Mouse (Mus musculus) midbrain, postnatal 0 days (tissue): ENCODE results near the gene Tm6sf1. TPM values are rescaled to one million over a fixed set of nuclear protein-coding genes. Genes with fewer than 3 reads are reported as not detected.
A peak's percentile ranks its signal among the peaks of the same experiment; 100 is the strongest.

ENCODE experiments used
- ATAC-seq: fragments of 200-750 bp; cut with Nextera tagmentation; 2 replicates; pipeline ENCODE4 v1.8.0; 2017; ENCODE audit warnings: moderate number of reproducible peaks, mild to moderate bottlenecking, moderate TSS enrichment, moderate library complexity; ENCODE audit not compliant: low FRiP score
- DNase-seq: peaks from one replicate; pipeline ENCODE4 v3.0.0-alpha.2; 2015; ENCODE audit warnings: low spot score
- H3K27ac ChIP-seq: fragments of 300-500 bp; sonication (generic); 2 replicates; pipeline ENCODE4 v1.5.1; 2014; ENCODE audit warnings: low read depth, mild to moderate bottlenecking, low read length, mixed read lengths
- H3K27me3 ChIP-seq: fragments of 300-500 bp; sonication (generic); 2 replicates; pipeline ENCODE4 v1.6.1; 2014; ENCODE audit warnings: low read length, control low read depth, mixed read lengths; ENCODE audit not compliant: insufficient read depth
- H3K36me3 ChIP-seq: fragments of 300-500 bp; sonication (generic); 2 replicates; pipeline ENCODE4 v1.6.1; 2014; ENCODE audit warnings: low read length, control low read depth, mixed read lengths; ENCODE audit not compliant: insufficient read depth
- H3K4me1 ChIP-seq: fragments of 300-500 bp; sonication (generic); 2 replicates; pipeline ENCODE4 v1.6.1; 2014; ENCODE audit warnings: mild to moderate bottlenecking, control low read depth, antibody characterized with exemption, low read length, mixed read lengths; ENCODE audit not compliant: insufficient read depth
- H3K4me2 ChIP-seq: fragments of 300-500 bp; sonication (generic); 2 replicates; pipeline ENCODE4 v1.6.1; 2014; ENCODE audit warnings: low read depth, mild to moderate bottlenecking, low read length, mixed read lengths; ENCODE audit not compliant: poor library complexity, severe bottlenecking
- H3K4me3 ChIP-seq: fragments of 300-500 bp; sonication (generic); 2 replicates; pipeline ENCODE4 v1.5.1; 2014; ENCODE audit warnings: low read depth, mild to moderate bottlenecking, low read length, moderate library complexity
- H3K9ac ChIP-seq: fragments of 300-500 bp; sonication (generic); replicated peaks from 2 replicates; pipeline ENCODE4 v1.6.1; 2014; ENCODE audit warnings: mild to moderate bottlenecking, low read length, moderate library complexity, mixed read lengths; ENCODE audit not compliant: poor library complexity, severe bottlenecking
- H3K9me3 ChIP-seq: fragments of 300-500 bp; sonication (generic); 2 replicates; pipeline ENCODE4 v1.6.1; 2016; ENCODE audit warnings: low read length, control low read depth
- CTCF ChIP-seq: IDR thresholded peaks from 2 replicates; pipeline ENCODE4 v1.5.1; 2016; ENCODE audit warnings: antibody characterized with exemption, mild to moderate bottlenecking
- WGBS: fragments of 180-500 bp; shearing (Covaris S2); extraction: QIAGEN DNeasy Blood & Tissue Kit; methylation state at CpG from one replicate; pipeline ENCODE4 v1.1.7; 2014; 5-methylcytosine and 5-hydroxymethylcytosine counted together
- polyA plus RNA-seq: library from polyadenylated mRNA; unstranded; fragments of >200 nt; fragmentation: Nextera tagmentation; extraction: Ambion mirVana; gene quantifications from 2 replicates; pipeline ENCODE4 v1.2.1, GENCODE M21; 2015
- total RNA-seq: library from RNA; depleted of rRNA; stranded (reverse); fragments of >200 nt; gene quantifications from 2 replicates; pipeline ENCODE4 v1.2.3, GENCODE M21; 2014

Tm6sf1 gene
- total and polyA plus RNA-seq, 2 experiments from 2014 or later: 9.8 to 15.2 TPM

- 91% methylated on average over 8 of the region's 8 CpGs for WGBS
- no peak for ATAC-seq
- no peak overlapping the region for H3K9ac ChIP-seq
Measured at GRCm38 (mm10) chr7:81846008-81846407, 12.8 kb upstream of the Tm6sf1 start.

DNA sequence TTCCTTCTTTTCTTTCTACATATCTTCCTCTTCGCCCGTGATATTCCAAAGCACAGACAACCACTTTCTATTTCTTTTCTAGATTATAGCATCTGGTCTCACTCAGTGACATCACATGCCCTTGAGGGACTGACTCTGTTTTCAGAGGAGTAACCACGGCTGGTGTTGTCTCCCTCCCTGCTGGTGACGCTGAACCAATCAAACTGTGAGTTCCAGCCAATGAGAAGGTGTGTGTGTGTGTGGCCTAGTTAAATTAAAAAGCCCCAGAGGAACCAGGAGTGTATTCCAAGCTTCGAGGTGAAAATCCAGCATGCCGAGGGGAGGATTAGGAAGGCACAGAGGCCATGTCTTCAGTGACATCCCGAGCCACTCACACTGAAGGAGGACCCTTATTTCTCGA, 11.8 kb upstream of the Tm6sf1 start:
- H3K27ac ChIP-seq: no peak overlapping the region
- WGBS: 39% methylated on average over 8 of the region's 8 CpGs
- H3K4me3 ChIP-seq: no peak overlapping the region
- ATAC-seq: no peak
- H3K27me3 ChIP-seq: no peaks in the 10 kb centered on the region
- no peak overlapping the region for H3K4me2 ChIP-seq
- no peak for TF ChIP-seq CTCF
- no peak overlapping the region for H3K9ac ChIP-seq
- H3K9me3 ChIP-seq: no peaks in the 10 kb centered on the region
- DNase-seq: peak; percentile 54
- H3K36me3 ChIP-seq: no peaks in the 10 kb centered on the region
- no peaks in the 10 kb centered on the region for H3K4me1 ChIP-seq

More at GRCm38 (mm10) chr7:81846008-81846407, 12.8 kb upstream of the Tm6sf1 start:
- Histone ChIP-seq H3K9me3 (no peaks in the 10 kb centered on the region), H3K36me3 (no peaks in the 10 kb centered on the region), H3K27ac (no peak overlapping the region), H3K4me3 (no peak overlapping the region), H3K4me1 (no peaks in the 10 kb centered on the region), H3K4me2 (no peak overlapping the region), H3K27me3 (no peaks in the 10 kb centered on the region)
- DNase-seq: no peak
- no peak for TF ChIP-seq CTCF

GRCm38 (mm10) chr7:81847777-81848176, 11.0 kb upstream of the Tm6sf1 start:
- H3K9ac ChIP-seq: no peak overlapping the region
- H3K27me3 ChIP-seq: no peaks in the 10 kb centered on the region
- no peaks in the 10 kb centered on the region for H3K36me3 ChIP-seq
- no peak overlapping the region for H3K27ac ChIP-seq
- H3K4me1 ChIP-seq: no peaks in the 10 kb centered on the region
- WGBS: 36% methylated on average over 4 of the region's 4 CpGs
- no peak overlapping the region for H3K4me3 ChIP-seq
- no peak for TF ChIP-seq CTCF
- no peak overlapping the region for H3K4me2 ChIP-seq
- ATAC-seq (no peak), DNase-seq (peak; percentile 68)
- H3K9me3 ChIP-seq: no peaks in the 10 kb centered on the region

- ATAC-seq (no peak), DNase-seq (no peak)
- no peak overlapping the region for H3K9ac ChIP-seq
Measured at GRCm38 (mm10) chr7:81849214-81849613, 9.6 kb upstream of the Tm6sf1 start.

DNA sequence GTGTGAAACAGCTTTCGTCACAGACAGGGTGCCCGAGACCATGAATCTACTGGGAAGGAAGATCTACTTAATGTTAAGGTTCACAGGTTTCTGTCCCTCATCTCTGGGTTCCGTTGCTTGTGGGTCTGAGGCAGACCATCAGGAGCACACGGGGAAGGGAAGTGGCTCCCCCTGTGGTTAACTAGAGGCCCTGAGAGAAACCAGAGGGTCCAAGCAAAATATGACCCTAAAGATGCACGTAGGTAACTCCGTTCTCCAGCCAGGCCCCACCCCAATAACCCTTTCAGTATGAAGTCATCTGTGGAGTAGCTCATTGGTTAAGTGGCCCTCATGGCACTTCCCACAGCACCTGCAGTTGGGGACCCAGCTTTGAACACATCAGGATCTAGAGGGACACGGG, 9.2 kb upstream of the Tm6sf1 start:
- WGBS: 92% methylated on average over 7 of the region's 7 CpGs
- ATAC-seq: no peak

More at GRCm38 (mm10) chr7:81849214-81849613, 9.6 kb upstream of the Tm6sf1 start:
- Histone ChIP-seq H3K4me2 (no peak overlapping the region), H3K9me3 (no peaks in the 10 kb centered on the region), H3K27me3 (no peaks in the 10 kb centered on the region), H3K36me3 (no peaks in the 10 kb centered on the region), H3K4me3 (no peak overlapping the region), H3K4me1 (no peaks in the 10 kb centered on the region), H3K27ac (no peak overlapping the region)
- WGBS: 93% methylated on average over 5 of the region's 5 CpGs
- TF ChIP-seq CTCF: no peak

DNA sequence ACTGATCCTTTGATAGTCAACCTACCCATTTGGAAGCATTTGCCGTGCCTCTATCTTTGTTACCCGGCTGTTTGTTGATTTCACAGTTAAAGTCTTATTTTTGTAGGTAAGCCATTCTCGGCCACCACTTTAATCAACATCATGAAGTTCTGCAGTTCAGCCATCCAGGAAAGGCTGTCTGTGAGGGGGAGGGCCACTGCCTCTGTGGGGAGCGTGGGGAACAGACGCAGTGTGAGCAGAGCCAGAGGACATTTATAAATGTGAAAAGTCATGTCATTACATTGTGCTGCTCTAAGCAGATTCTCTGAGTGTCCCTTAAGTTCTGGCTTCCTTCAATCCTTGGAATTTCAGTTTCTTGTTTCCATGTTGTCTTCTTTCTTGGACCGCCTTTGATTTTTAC, 8.6 kb upstream of the Tm6sf1 start:
- Histone ChIP-seq H3K9ac (no peak overlapping the region), H3K4me2 (no peak overlapping the region), H3K27me3 (no peaks in the 10 kb centered on the region), H3K4me1 (no peaks in the 10 kb centered on the region), H3K27ac (no peak overlapping the region), H3K36me3 (no peaks in the 10 kb centered on the region), H3K4me3 (no peak overlapping the region), H3K9me3 (no peaks in the 10 kb centered on the region)
- WGBS: 90% methylated on average over 6 of the region's 6 CpGs
- TF ChIP-seq CTCF: no peak
- DNase-seq (no peak), ATAC-seq (no peak)

More for the DNA sequence above, 9.2 kb upstream of the Tm6sf1 start:
- TF ChIP-seq CTCF: no peak
- no peak for DNase-seq
- Histone ChIP-seq H3K36me3 (no peaks in the 10 kb centered on the region), H3K4me3 (no peak overlapping the region), H3K4me2 (no peak overlapping the region), H3K27ac (no peak overlapping the region), H3K27me3 (no peaks in the 10 kb centered on the region), H3K9me3 (no peaks in the 10 kb centered on the region), H3K9ac (no peak overlapping the region), H3K4me1 (no peaks in the 10 kb centered on the region)
